Mouse (Mus musculus): ENCODE data around the gene Rb1.

DNA sequence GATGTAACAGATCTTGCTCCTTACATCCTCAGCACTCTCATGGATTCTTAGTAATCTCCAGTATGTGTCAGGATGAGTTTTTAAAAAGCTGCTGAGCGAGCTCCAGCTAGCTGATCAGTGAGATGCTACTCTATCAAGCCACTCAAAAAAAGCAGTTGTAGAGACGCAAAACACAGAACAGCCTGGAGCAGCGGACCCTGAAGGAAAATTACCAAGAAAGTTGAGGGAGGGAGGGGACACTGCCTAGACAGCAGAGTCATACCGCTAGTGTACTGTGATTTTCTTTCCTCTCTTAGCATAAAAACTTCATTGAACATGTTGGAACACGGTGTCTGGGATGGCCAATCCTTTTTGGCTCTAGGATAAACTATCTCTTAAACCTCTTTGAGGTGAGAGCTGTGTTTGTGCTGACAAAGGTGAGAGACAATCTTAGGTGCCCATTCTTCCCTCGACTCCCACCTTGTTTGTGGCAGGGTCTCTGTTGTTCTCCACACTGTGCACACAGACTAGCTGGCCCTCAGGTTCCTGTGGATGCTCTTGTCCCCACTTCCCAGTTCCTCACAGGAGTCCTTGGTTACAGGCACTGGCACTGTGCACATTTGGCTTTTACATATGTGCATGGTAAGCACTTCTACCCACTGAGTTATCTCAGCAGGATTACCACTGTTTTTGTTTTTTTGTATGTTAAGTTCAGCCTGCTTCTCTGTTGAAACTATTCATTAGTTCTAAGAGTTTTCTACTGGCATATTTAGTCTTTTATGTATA, 10.9 kb upstream of the Rb1 start:
- no peak for TF ChIP-seq EP300 (optimal IDR thresholded peaks at IDR 0.05)
- no peak for TF ChIP-seq CTCF (IDR thresholded peaks at IDR 0.05; ENCODE audit: low read depth)

Measured in stomach, postnatal 0 days (tissue).